Mouse (Mus musculus) lung, postnatal 0 days (tissue): ENCODE data around the gene Lrmda.
A peak's percentile ranks its signal among the peaks of the same experiment; 100 is the strongest.

Experiments
- CTCF ChIP-seq: IDR thresholded peaks from 2 replicates; pipeline ENCODE4 v1.5.1; 2016; ENCODE audit warnings: antibody characterized with exemption, mild to moderate bottlenecking
- EP300 ChIP-seq: IDR thresholded peaks from 2 replicates; pipeline ENCODE4 v1.6.1; 2016; ENCODE audit warnings: antibody characterized with exemption, mild to moderate bottlenecking, control low read depth

DNA sequence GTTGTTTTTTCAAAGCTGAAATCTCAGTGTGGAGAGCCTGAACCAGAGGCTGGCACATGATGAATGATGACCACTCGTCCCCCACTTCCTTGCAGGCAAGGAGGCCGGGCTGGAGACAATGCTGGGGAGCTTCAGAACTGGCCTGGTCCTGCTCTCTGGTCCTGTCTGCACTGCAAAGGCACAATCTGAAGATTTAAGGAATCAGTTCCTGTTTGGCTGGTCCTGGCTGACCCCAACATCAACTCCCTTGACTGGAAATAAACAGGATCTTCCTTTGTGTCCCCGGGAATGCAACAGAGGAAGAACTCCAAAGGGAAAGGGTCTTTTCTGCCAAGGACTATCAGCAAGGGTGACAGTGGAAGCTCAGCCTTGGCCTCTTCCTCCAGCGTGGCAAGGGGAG, 4.7 kb upstream of the Lrmda start:
- TF ChIP-seq CTCF: no peak
- peak; percentile 96 for TF ChIP-seq EP300
